Mouse (Mus musculus) testis, adult 2 months (tissue): Measurements from ENCODE around the gene Recql5. TPM values are rescaled to one million over a fixed set of nuclear protein-coding genes. Genes with fewer than 3 reads are reported as not detected.
A peak's percentile ranks its signal among the peaks of the same experiment; 100 is the strongest.

ENCODE experiments used
- H3K27ac ChIP-seq: fragments of 200-500 bp; 2 replicates; pipeline ENCODE4 v1.5.1; 2012; ENCODE audit warnings: low read depth, low read length; ENCODE audit not compliant: control insufficient read depth, insufficient read depth
- H3K27me3 ChIP-seq: fragments of 200-500 bp; 2 replicates; pipeline ENCODE4 v1.6.1; 2012; ENCODE audit warnings: mild to moderate bottlenecking, low read length, moderate library complexity; ENCODE audit not compliant: control insufficient read depth, insufficient read depth
- H3K36me3 ChIP-seq: fragments of 200-500 bp; 2 replicates; pipeline ENCODE4 v1.6.1; 2012; ENCODE audit warnings: mild to moderate bottlenecking, low read length; ENCODE audit not compliant: control insufficient read depth, insufficient read depth
- H3K4me1 ChIP-seq: fragments of 200-500 bp; 2 replicates; pipeline ENCODE4 v1.6.1; 2012; ENCODE audit warnings: low read length; ENCODE audit not compliant: control insufficient read depth, insufficient read depth
- H3K4me3 ChIP-seq: fragments of 200-500 bp; 2 replicates; pipeline ENCODE4 v1.5.1; 2012; ENCODE audit warnings: low read depth, mild to moderate bottlenecking, low read length, moderate library complexity, mixed read lengths; ENCODE audit not compliant: control insufficient read depth
- CTCF ChIP-seq: fragments of 200-500 bp; IDR thresholded peaks from 2 replicates; pipeline ENCODE4 v1.5.1; 2012; ENCODE audit warnings: low read depth, mild to moderate bottlenecking, inconsistent platforms, low read length, moderate library complexity; ENCODE audit not compliant: control insufficient read depth, insufficient read depth, insufficient replicate concordance
- POLR2A ChIP-seq: fragments of 200-500 bp; IDR thresholded peaks from 2 replicates; pipeline ENCODE4 v1.6.1; 2012; ENCODE audit warnings: low read depth, mild to moderate bottlenecking, inconsistent platforms, low read length, moderate library complexity; ENCODE audit not compliant: control insufficient read depth
- polyA plus RNA-seq: library from polyadenylated mRNA; depleted of rRNA; stranded (reverse); fragments of >200 nt; gene quantifications from 2 replicates; pipeline ENCODE4 v1.2.3, GENCODE M21; 2012

Recql5 gene
- polyA plus RNA-seq, 1 experiment, result 30.3 TPM

- no peaks in the 10 kb centered on the region for H3K36me3 ChIP-seq
- no peak overlapping the region for H3K4me3 ChIP-seq
- H3K4me1 ChIP-seq, result peaks cover 3% of the 10 kb centered on the region; the same call in 1 of the 2 replicates
- H3K27ac ChIP-seq, result no peak overlapping the region
- no peak for TF ChIP-seq POLR2A
- TF ChIP-seq CTCF, result no peak
- no peaks in the 10 kb centered on the region for H3K27me3 ChIP-seq
Measured at GRCm38 (mm10) chr11:115954712-115955111, 21.4 kb upstream of the Recql5 start.

DNA sequence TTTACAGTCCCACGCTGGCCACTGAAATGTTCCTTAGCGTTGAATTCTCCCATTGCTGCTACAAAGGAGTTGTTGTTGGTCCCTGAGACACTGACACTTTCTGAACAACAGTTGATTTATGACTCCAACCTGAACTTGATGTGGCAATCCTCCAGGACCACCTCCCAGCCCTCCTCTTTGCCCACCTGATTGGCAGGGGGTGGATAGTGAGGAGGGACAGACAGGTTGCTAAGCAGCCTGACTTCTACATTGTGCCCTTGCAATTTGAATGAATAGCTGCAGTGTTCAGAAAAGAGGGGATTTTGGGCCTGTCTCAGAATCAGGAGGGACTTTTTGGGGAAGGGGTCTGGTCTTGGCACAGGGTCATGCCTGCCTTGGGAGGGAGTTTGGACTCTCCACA lies 17.4 kb upstream of the Recql5 start:
- Histone ChIP-seq H3K36me3 (no peaks in the 10 kb centered on the region), H3K4me3 (no peak overlapping the region), H3K4me1 (no peaks in the 10 kb centered on the region), H3K27me3 (no peaks in the 10 kb centered on the region), H3K27ac (no peak overlapping the region)
- no peak for TF ChIP-seq CTCF
- TF ChIP-seq POLR2A, result no peak

GRCm38 (mm10) chr11:115948316-115948715 lies 15.0 kb upstream of the Recql5 start:
- Histone ChIP-seq H3K36me3 (no peaks in the 10 kb centered on the region), H3K4me1 (no peaks in the 10 kb centered on the region), H3K4me3 (no peak overlapping the region), H3K27me3 (no peaks in the 10 kb centered on the region), H3K27ac (no peak overlapping the region)
- TF ChIP-seq POLR2A, result no peak
- TF ChIP-seq CTCF, result no peak

GRCm38 (mm10) chr11:115946221-115946828 lies 13.0 kb upstream of the Recql5 start:
- Histone ChIP-seq H3K4me3 (no peak overlapping the region), H3K27ac (no peak overlapping the region), H3K4me1 (no peaks in the 10 kb centered on the region), H3K36me3 (no peaks in the 10 kb centered on the region), H3K27me3 (no peaks in the 10 kb centered on the region)
- no peak for TF ChIP-seq CTCF
- no peak for TF ChIP-seq POLR2A

DNA sequence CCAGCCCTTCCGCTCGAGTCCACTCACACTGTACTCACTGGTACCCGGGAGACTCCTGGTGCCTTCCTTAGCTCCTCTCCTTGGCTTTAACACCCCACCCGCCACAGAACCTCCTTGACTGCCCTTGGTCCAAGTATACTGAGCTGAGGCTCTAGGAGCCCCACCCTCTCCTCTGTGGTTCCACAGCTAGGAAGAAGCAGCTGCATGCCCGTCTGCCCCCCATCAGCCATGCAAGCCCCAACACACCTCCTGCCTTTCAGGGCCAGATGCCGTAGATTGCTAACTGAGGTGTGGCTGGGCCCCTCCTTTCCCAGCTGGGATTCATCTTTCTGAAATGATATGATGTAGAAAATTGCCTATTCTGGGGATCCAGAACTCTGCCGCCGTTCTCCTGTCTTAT lies 12.0 kb upstream of the Recql5 start:
- no peaks in the 10 kb centered on the region for H3K36me3 ChIP-seq
- no peaks in the 10 kb centered on the region for H3K27me3 ChIP-seq
- H3K4me3 ChIP-seq, result no peak overlapping the region
- no peak for TF ChIP-seq POLR2A
- no peak for TF ChIP-seq CTCF
- no peaks in the 10 kb centered on the region for H3K4me1 ChIP-seq
- H3K27ac ChIP-seq, result no peak overlapping the region

- Histone ChIP-seq H3K36me3 (peaks cover 2% of the 10 kb centered on the region; the same call in 1 of the 2 replicates), H3K4me3 (no peak overlapping the region), H3K27ac (no peak overlapping the region), H3K27me3 (no peaks in the 10 kb centered on the region), H3K4me1 (no peaks in the 10 kb centered on the region)
- TF ChIP-seq CTCF (no peak), POLR2A (no peak)
Measured at GRCm38 (mm10) chr11:115941980-115942379, 8.7 kb upstream of the Recql5 start.

- Histone ChIP-seq H3K4me1 (peaks cover 2% of the 10 kb centered on the region; the same call in 1 of the 2 replicates), H3K4me3 (no peak overlapping the region), H3K36me3 (peaks cover 2% of the 10 kb centered on the region; the same call in 1 of the 2 replicates), H3K27me3 (no peaks in the 10 kb centered on the region), H3K27ac (no peak overlapping the region)
- TF ChIP-seq CTCF, result no peak
- TF ChIP-seq POLR2A, result no peak
Measured at GRCm38 (mm10) chr11:115939690-115940329, 6.5 kb upstream of the Recql5 start.

- peak overlapping the region; percentile 87 for H3K4me3 ChIP-seq
- H3K4me1 ChIP-seq, result peaks cover 6% of the 10 kb centered on the region
- TF ChIP-seq POLR2A (no peak), CTCF (no peak)
- peaks cover 2% of the 10 kb centered on the region; the same call in 1 of the 2 replicates for H3K36me3 ChIP-seq
- no peaks in the 10 kb centered on the region for H3K27me3 ChIP-seq
- peak overlapping the region; percentile 56 for H3K27ac ChIP-seq
Measured at GRCm38 (mm10) chr11:115933747-115934110, 452 bp upstream of the Recql5 start.
